Mouse (Mus musculus) T-cell, adult 2 months (primary cell): ENCODE measurements around the gene Tas2r119.
"Not testable (repeated sequence)": the region's sequence is repeated elsewhere in the genome, so short reads cannot be mapped to it uniquely, and the experiment has no call there.

ENCODE experiments used
- DNase-seq: peaks from one replicate; pipeline ENCODE4 v3.0.0; 2022; ENCODE audit warnings: low spot score

Gene Tas2r119

DNA sequence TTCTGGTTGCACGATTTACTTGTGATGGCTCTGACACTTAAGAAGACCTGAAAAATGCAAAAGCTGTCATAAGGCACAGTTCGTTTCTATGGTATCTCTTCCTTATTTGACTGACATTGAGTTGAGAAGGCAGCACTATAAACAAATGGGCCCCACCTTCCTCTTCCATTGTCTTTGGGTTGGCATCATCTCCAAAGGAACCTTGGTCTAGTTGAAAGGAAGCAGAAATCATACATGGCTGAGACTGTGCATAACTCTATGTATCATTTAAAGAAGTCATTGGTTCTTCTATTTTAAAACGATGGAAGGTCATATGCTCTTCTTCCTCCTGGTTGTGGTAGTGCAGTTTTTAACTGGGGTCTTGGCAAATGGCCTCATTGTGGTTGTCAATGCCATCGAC lies at the start of gene Tas2r119:
Gene Tas2r119 (plus strand): TSS at position 301 of the 400 bp plus-strand sequence.
- DNase-seq = no peak

DNA sequence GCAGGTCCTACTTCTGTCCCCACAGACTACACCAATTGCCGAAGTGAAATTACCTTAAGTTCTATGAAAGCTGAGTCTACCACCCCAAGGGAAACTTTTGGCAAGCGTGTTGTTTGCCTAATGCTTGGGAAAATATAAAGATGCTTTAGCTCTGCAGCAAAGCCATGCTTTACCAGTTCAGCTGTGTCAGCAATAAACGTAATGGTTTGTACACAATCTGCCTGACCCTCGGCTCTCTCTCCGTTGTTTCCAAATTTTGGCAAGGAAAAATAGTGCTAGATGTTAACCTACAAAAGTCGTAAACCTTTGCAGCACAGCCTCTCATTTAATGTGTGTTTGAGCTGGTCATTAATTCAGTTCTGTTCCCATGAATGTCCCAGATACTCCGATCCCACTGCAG lies 44.8 kb upstream of the Tas2r119 start:
- no peak for DNase-seq

DNA sequence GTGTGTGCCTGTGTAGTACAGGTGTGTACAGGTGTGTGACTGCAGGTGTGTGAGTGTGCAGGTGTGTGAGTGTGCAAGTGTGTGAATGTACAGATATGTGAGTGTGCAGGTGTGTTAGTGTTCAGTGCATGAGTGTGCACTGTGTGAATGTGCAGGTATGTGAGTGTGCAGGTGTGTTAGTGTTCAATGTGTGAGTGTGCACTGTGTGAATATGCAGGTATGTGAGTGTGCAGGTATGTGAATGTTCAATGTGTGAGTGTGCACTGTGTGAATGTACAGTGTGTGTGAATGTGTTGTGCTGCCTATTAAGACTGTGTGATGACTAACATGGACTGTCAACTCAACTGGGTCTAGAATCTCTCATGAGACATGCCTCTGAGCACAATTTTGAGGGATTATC lies 35.4 kb upstream of the Tas2r119 start:
- DNase-seq = no peak

DNA sequence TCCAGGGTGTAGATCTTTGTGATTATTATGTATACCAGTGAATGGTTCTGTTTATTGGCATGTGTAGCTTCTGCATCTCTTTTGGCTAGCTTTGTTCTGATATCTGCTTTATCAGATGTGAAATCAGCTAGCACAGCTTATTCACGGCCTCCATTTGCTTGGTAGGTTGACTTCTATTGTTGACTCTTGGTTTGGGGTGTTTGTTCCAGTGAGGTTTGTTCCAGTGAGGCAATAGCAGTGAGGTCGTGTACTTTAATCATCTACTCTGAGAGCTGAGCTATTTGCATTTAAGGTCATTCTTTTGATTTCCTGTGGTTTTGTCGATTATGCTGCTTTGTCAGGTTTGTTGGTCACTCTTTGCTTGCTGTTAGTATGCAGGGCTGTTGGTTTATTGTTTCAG lies 32.8 kb upstream of the Tas2r119 start:
- DNase-seq = no peak

GRCm38 (mm10) chr15:32153404-32153803 lies 23.7 kb upstream of the Tas2r119 start:
- DNase-seq = no peak

DNA sequence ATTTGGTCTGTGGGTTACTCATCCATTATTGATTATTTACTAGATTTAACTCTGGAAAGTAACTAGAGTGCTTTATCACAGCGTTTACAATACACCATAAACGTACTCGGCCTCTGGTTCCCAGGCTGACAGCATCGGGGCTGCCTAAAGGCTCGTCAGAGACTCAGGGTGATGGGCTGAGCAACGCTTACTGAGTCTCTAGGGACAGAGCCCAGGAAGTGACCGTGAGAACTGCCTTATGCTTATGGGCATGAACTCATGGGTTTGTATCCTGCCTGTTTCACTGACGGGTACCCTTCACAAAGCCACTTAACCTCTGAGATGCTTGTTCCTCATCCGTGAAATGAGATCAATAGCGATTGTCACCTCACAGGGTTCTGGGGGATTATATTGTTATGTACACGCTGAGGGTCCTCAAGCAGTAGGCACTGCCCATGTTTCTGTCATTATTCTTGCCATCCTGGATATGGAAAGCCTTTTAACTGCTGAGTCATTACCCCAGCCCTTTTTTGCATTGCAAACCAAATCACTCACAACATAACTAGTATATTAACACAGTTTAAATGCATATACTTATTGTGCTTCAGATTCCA lies 23.1 kb upstream of the Tas2r119 start:
- DNase-seq = no peak

DNA sequence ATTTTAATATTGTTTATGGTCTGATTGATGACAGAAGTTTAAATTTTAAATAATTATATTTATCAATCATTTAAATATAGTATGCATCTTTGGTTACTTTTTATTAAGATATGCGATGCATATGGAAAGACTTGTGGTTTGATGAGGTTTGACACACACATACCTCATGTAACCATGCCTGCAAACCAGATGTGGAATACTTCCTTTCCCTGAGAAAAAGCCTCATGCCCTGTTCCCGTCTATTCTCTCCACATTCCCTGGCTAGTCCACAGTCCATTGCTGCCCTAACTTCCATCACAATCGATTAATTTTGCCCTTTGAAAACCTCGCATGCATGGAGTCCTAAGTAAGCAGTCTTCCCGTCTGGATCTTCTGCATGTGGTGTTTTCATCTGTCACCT lies 21.0 kb upstream of the Tas2r119 start:
- DNase-seq = no peak

DNA sequence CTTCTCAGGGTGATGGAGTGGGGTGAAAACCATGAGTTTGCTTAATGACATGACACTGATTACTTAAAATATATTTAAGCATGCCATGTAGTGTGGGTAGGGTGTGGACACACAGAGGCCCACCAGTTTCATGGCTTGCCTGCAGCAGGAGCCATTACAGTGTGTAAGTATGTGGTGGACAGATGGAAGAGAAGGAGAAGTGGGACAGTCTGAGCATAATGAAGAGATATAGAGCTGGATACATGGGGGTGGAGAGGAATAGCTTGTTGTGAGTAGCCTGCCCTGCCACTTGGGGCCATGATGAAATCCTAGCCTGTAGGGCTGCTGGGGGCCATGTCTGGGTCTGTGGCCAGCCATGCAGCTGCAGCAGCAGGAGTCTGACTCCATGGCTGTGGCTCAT lies 16.8 kb upstream of the Tas2r119 start:
- DNase-seq = no peak

- DNase-seq = no peak
These were observed 5.3 kb upstream of the Tas2r119 start for GRCm38 (mm10) chr15:32171764-32172163.

DNA sequence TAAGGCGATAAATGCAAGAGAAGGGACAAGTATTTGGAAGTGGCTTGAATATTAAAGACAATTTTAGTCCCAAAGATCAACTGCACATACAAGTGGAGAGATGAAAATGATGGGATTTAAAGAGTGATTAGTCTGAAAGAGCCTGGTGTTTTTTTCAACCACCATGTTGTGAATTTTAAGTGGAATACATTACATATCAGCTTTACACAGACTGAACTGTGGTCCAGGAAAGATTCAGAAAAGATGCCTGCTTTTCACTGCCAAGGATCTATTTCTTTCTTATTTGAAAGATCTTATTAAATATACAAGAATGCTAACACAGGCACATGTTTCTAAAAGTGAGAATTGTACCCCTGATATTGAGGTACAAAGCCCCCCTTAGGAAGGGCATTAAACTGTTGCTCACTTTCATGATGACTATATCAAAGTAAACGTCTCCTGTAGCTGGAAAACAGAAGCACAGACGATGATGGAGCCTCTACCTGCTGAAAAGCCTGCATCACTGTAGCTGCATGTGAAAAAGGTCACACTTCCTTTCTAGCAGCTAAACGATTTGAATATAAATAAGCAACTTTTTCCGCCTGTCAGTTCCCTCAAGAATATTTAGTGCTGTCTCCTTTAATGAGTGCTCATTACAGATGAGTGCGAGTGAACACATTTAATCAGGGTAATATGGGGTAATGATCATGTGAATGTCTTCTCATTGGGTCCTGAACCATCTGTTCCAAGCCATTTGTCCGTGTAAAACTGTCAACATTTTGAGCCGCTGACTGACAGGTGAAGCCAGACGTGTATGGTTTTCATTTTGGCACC lies 4.7 kb upstream of the Tas2r119 start:
- no peak for DNase-seq

DNA sequence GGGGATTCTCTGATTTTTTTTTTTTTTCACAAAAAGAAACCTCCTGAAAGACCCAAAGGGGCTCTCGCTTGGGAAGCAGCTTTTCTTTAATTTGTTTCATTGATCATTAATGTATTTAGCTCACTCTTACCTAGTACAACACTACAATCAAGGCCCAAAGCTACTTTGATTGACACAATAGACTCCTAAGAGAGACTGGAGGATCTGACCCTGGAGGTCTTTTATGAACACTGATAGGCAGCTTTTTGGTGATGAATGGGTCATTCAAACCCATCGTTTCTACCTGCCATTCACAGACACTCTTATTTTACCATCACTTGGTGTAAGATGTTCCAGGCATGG lies 4.1 kb upstream of the Tas2r119 start:
- no peak for DNase-seq

DNA sequence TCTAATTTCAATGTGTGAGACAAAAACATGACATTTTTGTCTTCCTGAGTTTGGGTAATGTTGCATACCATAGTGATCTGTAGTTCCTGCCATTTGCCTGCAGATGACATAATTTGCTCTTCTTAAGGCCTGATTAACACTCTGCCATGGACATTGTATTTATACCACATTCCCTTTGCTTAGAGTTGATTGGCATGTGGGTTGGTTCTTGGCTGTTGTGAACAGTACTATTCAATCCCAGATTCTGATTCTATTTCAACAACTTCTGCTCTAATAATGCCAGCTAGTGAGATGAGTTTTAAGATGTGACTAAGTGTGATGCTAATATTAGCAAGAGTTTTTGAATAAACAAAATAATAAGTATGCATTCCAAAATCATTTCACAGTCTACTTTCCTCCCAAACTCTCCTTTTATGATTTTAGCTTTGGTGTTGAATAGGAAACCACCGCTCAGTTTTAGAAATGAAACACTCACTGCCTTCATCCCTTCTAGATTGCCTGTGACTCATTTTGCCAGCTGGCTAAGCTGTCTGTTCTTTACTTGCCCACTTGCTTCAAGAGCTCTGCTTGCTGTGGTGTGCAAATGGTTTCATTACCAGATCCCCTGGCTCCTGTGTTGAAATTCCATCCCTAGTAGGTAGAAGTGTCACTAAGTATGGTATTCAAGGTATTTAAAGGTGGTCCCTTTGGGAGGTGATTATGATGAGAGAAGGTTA lies 3.1 kb downstream of the Tas2r119 start:
- DNase-seq = no peak

DNA sequence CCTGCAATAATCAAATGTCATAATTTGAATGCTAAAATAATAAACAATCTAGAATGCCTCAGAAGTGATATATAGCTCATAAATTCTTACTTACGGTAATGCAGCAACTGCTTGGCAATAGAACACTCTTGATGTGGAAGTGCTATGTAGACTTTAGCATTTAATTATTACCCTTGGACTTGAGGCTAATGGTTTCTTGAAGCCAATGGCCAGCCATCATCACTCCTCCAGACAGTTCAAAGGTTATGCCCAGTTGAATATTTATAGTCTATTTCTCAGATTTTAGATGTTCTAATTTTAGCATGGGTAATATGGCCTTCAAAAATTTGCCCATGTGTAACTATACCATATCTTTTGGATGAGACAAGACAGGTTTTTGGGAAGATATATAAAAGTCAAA lies 4.9 kb downstream of the Tas2r119 start:
- DNase-seq = no peak

DNA sequence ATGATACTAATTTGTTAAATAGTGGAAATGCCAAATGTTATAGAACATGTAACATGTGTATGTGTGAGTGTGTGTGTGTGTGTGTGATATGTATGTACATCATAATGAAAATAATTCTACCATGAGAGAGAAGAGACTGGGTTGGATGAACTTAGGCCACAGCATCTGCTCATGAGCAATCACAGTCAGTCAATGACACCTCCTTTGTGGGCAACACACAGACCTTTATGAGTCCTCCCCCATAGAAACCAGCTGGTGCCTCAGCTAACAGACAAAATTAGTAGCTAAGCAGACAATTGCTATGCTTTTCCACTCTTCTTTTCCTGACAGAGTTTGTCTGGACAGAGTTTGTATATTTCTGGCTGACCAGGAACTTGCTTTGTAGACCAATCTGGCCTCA lies 7.9 kb downstream of the Tas2r119 start:
- no peak for DNase-seq

DNA sequence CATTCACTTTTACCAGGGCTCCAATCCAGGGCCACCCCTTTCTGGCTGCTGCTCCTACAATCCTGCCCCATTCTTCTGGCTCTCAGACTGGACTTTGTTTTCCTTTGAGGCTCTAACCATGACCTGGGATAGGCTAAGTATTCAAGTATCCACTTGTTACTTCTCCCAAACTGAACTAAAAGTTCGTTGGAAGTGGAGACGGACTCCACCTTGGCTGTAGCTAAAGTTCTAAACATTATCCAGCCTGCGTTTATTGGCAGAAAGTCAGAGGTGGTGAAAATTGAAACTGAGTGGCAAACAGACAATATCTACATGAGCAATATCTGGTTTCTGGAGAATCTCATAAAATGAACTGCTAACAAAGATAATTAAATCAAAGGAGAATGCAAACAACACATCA lies 12.8 kb downstream of the Tas2r119 start:
- no peak for DNase-seq

DNA sequence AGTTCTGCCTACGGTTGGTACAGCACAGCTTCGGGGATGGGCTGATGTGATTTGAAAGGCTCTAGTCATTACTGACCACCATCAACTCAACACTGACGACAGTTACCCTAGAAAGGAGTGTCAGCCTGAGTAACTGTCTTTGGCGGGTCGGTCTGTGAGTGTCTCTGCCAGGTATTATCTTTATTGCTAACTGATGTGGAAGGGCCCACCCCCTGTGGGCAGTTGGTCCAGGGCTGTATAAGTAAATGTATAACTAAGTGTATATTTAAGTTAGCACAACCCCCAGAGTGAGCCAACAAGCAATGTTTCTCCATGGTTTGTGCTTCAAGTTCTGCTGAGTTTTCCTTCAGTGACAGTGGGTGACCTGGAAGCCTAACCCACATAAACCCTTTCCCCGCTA lies 13.3 kb downstream of the Tas2r119 start:
- no peak for DNase-seq

DNA sequence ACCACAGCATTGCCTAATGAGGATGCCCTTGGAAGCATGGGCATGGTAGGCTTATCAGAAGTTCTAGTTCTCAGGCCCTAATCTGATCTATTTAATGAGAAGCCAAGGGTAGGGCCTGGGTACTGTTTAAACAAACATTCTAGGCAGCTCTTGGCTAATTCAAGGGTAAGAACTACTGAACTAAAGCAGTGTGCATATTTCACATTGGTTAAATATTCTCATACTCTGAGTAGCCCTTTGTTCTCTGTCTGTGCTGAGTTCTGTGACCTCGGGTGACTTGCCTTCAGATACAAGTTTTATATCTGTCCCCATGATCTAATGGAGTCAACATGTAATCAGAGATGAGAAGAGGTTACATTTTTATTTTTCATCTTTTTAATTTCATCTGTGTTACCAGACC lies 15.9 kb downstream of the Tas2r119 start:
- no peak for DNase-seq

GRCm38 (mm10) chr15:32198076-32198475 lies 21.0 kb downstream of the Tas2r119 start:
- DNase-seq = no peak

- DNase-seq = no peak
These were observed 21.5 kb downstream of the Tas2r119 start for GRCm38 (mm10) chr15:32198561-32198960.

GRCm38 (mm10) chr15:32203242-32203641 lies 26.2 kb downstream of the Tas2r119 start:
- no peak for DNase-seq

GRCm38 (mm10) chr15:32204908-32205307 lies 27.8 kb downstream of the Tas2r119 start:
- no peak for DNase-seq

DNA sequence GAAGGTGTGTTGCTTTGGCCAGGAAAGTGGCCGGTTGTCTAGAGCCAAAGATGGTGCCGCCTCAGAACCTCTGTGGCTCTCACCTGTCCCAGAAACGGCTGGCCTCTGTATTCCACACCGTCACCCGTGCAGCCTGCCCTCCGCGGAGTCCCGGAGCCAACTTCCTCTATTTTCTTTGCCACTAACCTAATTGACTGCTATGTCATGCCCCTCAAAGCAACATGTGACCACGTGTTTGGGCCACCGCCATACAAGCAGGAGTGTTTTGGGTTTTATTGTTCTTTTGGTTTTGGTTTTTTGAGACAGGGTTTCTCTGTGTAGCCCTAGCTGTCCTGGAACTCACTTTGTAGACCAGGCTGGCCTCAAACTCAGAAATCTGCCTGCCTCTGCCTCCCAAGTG lies 37.6 kb downstream of the Tas2r119 start:
- not testable (repeated sequence) for DNase-seq

DNA sequence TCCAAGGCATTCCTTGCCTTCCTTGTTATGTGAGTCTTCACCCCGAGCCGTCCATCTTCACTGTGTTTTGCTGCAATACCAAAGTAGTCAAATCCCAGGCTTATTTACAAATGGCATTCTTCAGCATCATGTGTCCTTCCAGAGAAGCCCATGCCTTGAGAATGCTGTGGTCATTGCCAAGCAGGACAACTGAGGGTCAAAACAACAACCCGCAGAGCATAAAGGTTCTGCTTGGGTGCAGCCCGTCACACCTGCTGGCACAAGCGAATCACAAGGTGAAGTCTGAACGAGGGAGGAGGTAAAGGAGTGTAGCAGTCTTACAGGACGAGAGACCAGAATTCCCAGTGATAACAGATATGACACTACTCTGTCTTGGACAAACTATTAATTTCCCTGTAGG lies 45.9 kb downstream of the Tas2r119 start:
- no peak for DNase-seq
